Mouse (Mus musculus) heart, adult 11 months (tissue): ENCODE measurements around the gene Kcnk5.

ENCODE experiments used
- DNase-seq: peaks from one replicate; pipeline ENCODE4 v3.0.0; 2022

Kcnk5 gene

GRCm38 (mm10) chr14:20112218-20112617 lies 69.4 kb downstream of the Kcnk5 start:
- DNase-seq: no peak

- DNase-seq: peak; percentile 19
Observed at GRCm38 (mm10) chr14:20110945-20111344, 70.7 kb downstream of the Kcnk5 start.

- DNase-seq: peak; percentile 67
Observed at GRCm38 (mm10) chr14:20106271-20106670, 75.3 kb downstream of the Kcnk5 start.

GRCm38 (mm10) chr14:20103207-20103606 lies 78.4 kb downstream of the Kcnk5 start:
- peak; percentile 84 for DNase-seq

- DNase-seq: peak; percentile 94
Observed at GRCm38 (mm10) chr14:20098061-20098460, 83.5 kb downstream of the Kcnk5 start.

- no peak for DNase-seq
Observed at GRCm38 (mm10) chr14:20094942-20095341, 86.7 kb downstream of the Kcnk5 start.

GRCm38 (mm10) chr14:20093493-20093892 lies 88.1 kb downstream of the Kcnk5 start:
- peak; percentile 42 for DNase-seq
